Mouse (Mus musculus) stomach, embryonic 16.5 days (tissue): ENCODE results near the gene Krt73. TPM values are rescaled to one million over a fixed set of nuclear protein-coding genes. Genes with fewer than 3 reads are reported as not detected.

Experiments
- ATAC-seq: fragments of 200-750 bp; cut with Nextera tagmentation; 2 replicates; pipeline ENCODE4 v1.8.0; 2017; ENCODE audit warnings: moderate number of reproducible peaks, moderate TSS enrichment; ENCODE audit not compliant: insufficient read depth, low FRiP score
- H3K27ac ChIP-seq: fragments of 300-500 bp; sonication (generic); 2 replicates; pipeline ENCODE4 v1.5.1; 2014; ENCODE audit warnings: low read length
- H3K27me3 ChIP-seq: fragments of 300-500 bp; sonication (generic); 2 replicates; pipeline ENCODE4 v1.6.1; 2014; ENCODE audit warnings: low read length, control low read depth, mixed read lengths; ENCODE audit not compliant: control insufficient read depth, insufficient read depth
- H3K36me3 ChIP-seq: fragments of 300-500 bp; sonication (generic); 2 replicates; pipeline ENCODE4 v1.6.1; 2014; ENCODE audit warnings: low read length; ENCODE audit not compliant: control insufficient read depth, insufficient read depth
- H3K4me1 ChIP-seq: fragments of 300-500 bp; sonication (generic); 2 replicates; pipeline ENCODE4 v1.6.1; 2014; ENCODE audit warnings: low read length, control low read depth, mixed read lengths; ENCODE audit not compliant: control insufficient read depth, insufficient read depth
- H3K4me2 ChIP-seq: fragments of 300-500 bp; sonication (generic); 2 replicates; pipeline ENCODE4 v1.6.1; 2014; ENCODE audit warnings: low read depth, low read length, mixed read lengths
- H3K4me3 ChIP-seq: fragments of 300-500 bp; sonication (generic); replicated peaks from 2 replicates; pipeline ENCODE4 v1.5.1; 2014; ENCODE audit warnings: mild to moderate bottlenecking, low read length
- H3K9ac ChIP-seq: fragments of 300-500 bp; sonication (generic); 2 replicates; pipeline ENCODE4 v1.6.1; 2014; ENCODE audit warnings: low read length
- H3K9me3 ChIP-seq: fragments of 300-500 bp; sonication (generic); replicated peaks from 2 replicates; pipeline ENCODE4 v1.6.1; 2016; ENCODE audit warnings: low read length, control low read depth; ENCODE audit not compliant: control insufficient read depth
- WGBS: fragments of 180-500 bp; shearing (Covaris S2); extraction: QIAGEN DNeasy Blood & Tissue Kit; methylation state at CpG from one replicate; pipeline ENCODE4 v1.1.7; 2014; 5-methylcytosine and 5-hydroxymethylcytosine counted together
- polyA plus RNA-seq: library from polyadenylated mRNA; unstranded; fragments of >200 nt; fragmentation: Nextera tagmentation; extraction: Ambion mirVana; gene quantifications from 2 replicates; pipeline ENCODE4 v1.2.1, GENCODE M21; 2015

The Krt73 gene
- polyA plus RNA-seq: not detected in 2 replicates

DNA sequence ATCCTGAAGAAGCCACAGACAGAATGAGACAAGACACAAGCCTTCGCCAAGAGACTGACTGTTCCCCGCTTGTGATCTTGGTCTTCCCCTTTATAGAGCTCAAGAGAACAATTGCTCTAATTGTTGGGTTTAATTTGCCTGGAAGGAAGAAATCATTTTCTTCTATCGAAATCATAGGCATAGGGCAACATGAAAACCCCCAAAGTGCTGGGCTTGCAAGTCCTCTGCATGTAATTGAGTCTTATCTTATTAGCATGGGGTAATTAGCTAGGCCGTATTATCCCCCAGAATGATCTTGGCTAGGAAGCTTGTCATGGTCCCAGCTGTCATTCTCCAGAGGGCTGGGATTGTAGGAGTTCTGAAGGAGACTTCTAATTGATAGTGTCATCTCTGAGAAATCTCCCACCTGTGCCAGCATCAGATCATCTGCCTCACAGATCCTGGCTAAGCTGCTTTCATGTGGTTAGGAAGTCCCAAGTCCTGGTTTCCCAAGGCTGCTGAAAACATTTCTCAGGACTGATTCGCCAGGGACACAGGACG is at the start of gene Krt73:
Gene Krt73, minus strand, starts transcription at position 51 of the 540 bp plus-strand sequence.
- no peaks in the 10 kb centered on the region for H3K36me3 ChIP-seq
- no peak for ATAC-seq
- no peak within 1 kb of the TSS for H3K27ac ChIP-seq
- no peaks in the 10 kb centered on the region for H3K27me3 ChIP-seq
- H3K4me2 ChIP-seq: no peak within 1 kb of the TSS
- H3K4me3 ChIP-seq: no peak within 1 kb of the TSS
- H3K9me3 ChIP-seq: no peaks in the 10 kb centered on the region
- no peaks in the 10 kb centered on the region for H3K4me1 ChIP-seq
- no peak within 1 kb of the TSS for H3K9ac ChIP-seq
- WGBS: 83% methylated on average over 6 of the region's 6 CpGs

GRCm38 (mm10) chr15:101850694-101851093 is 48.5 kb upstream of the Krt73 start, which contains the start of gene Krt1:
Gene Krt1, minus strand, starts transcription at chr15:101850794.
- Histone ChIP-seq H3K36me3 (no peaks in the 10 kb centered on the region), H3K4me2 (no peak within 1 kb of the TSS), H3K9ac (no peak within 1 kb of the TSS), H3K27me3 (no peaks in the 10 kb centered on the region), H3K4me3 (no peak within 1 kb of the TSS), H3K27ac (no peak within 1 kb of the TSS), H3K4me1 (0 out of 2 replicates have a peak, but pooled peaks cover 3% of the 10 kb centered on the region), H3K9me3 (no peaks in the 10 kb centered on the region)
- ATAC-seq: no peak
- WGBS: 71% methylated on average over 6 of the region's 6 CpGs

- Histone ChIP-seq H3K4me1 (0 out of 2 replicates have a peak, but pooled peaks cover 3% of the 10 kb centered on the region), H3K36me3 (no peaks in the 10 kb centered on the region), H3K9me3 (no peaks in the 10 kb centered on the region), H3K9ac (peak overlapping the region; percentile 72), H3K4me2 (peak overlapping the region; percentile 89), H3K4me3 (peak overlapping the region; percentile 53), H3K27ac (peak overlapping the region; percentile 76), H3K27me3 (no peaks in the 10 kb centered on the region; the same call in 1 of the 2 replicates)
- ATAC-seq: peak; percentile 56; the same call in 1 of the 2 replicates
- WGBS: 1% methylated on average over 37 of the region's 37 CpGs
Measured at GRCm38 (mm10) chr15:101845971-101846403, 43.8 kb upstream of the Krt73 start.

GRCm38 (mm10) chr15:101843192-101843591 is 41.0 kb upstream of the Krt73 start:
- Histone ChIP-seq H3K4me1 (0 out of 2 replicates have a peak, but pooled peaks cover 3% of the 10 kb centered on the region), H3K4me2 (no peak overlapping the region), H3K9me3 (no peaks in the 10 kb centered on the region), H3K27ac (no peak overlapping the region; the same call in 1 of the 2 replicates), H3K36me3 (no peaks in the 10 kb centered on the region), H3K9ac (no peak overlapping the region), H3K27me3 (no peaks in the 10 kb centered on the region; the same call in 1 of the 2 replicates), H3K4me3 (no peak overlapping the region)
- no peak for ATAC-seq
- WGBS: 35% methylated on average over 9 of the region's 9 CpGs

GRCm38 (mm10) chr15:101834784-101835328 is 32.7 kb upstream of the Krt73 start:
- H3K9ac ChIP-seq: no peak overlapping the region
- WGBS: 57% methylated on average over 5 of the region's 5 CpGs
- no peaks in the 10 kb centered on the region for H3K4me1 ChIP-seq
- H3K4me2 ChIP-seq: no peak overlapping the region
- no peak for ATAC-seq
- no peaks in the 10 kb centered on the region for H3K27me3 ChIP-seq
- H3K36me3 ChIP-seq: no peaks in the 10 kb centered on the region
- H3K9me3 ChIP-seq: no peaks in the 10 kb centered on the region
- H3K4me3 ChIP-seq: no peak overlapping the region
- no peak overlapping the region for H3K27ac ChIP-seq

DNA sequence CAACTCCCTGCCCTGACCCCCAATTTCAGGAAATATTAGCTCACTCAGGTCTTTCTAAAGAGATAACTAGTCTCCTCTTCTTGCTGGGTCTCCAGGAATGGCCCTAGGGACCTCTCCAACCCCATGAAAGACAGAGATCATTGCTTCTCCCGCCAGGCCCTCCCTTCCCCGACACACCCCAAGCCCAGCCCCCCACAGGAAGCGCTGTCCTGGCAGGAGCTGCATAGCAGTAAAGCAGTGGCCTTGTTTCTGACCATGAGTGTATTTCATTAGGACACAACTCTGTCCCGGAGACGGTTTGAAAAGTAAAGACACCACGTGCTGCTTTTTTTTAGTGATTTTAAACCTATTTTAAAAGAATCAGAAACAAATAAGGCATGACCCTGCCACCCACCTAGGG is 31.0 kb upstream of the Krt73 start:
- ATAC-seq: no peak
- no peaks in the 10 kb centered on the region for H3K27me3 ChIP-seq
- H3K4me2 ChIP-seq: no peak overlapping the region
- H3K9ac ChIP-seq: no peak overlapping the region
- WGBS: 32% methylated on average over 6 of the region's 6 CpGs
- H3K27ac ChIP-seq: no peak overlapping the region
- no peaks in the 10 kb centered on the region for H3K9me3 ChIP-seq
- H3K4me1 ChIP-seq: no peaks in the 10 kb centered on the region
- no peaks in the 10 kb centered on the region for H3K36me3 ChIP-seq
- no peak overlapping the region for H3K4me3 ChIP-seq

DNA sequence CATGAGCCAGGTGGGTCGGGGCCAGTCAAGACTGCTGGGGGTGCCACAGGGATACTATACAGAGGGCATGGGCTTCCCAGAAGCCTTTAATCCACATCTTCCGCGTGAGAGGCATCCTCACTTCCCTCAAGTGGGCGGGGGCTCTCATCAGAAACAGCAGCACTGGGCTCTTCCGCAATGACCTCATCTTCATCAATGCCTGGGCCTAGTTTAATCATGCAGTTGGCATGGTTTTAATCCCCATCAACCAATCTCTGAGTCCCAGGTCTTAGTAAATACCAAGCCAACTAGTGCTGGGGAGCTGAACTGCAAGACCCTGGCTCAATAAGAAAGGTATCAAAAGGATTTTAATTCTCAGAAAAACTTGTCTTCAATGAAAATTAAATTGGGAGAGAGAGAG is 27.3 kb upstream of the Krt73 start:
- no peaks in the 10 kb centered on the region for H3K9me3 ChIP-seq
- H3K4me2 ChIP-seq: no peak overlapping the region
- no peaks in the 10 kb centered on the region for H3K4me1 ChIP-seq
- H3K27me3 ChIP-seq: no peaks in the 10 kb centered on the region
- WGBS: 75% methylated on average over 5 of the region's 5 CpGs
- H3K36me3 ChIP-seq: no peaks in the 10 kb centered on the region
- H3K9ac ChIP-seq: no peak overlapping the region
- H3K4me3 ChIP-seq: no peak overlapping the region
- no peak overlapping the region for H3K27ac ChIP-seq
- ATAC-seq: no peak

DNA sequence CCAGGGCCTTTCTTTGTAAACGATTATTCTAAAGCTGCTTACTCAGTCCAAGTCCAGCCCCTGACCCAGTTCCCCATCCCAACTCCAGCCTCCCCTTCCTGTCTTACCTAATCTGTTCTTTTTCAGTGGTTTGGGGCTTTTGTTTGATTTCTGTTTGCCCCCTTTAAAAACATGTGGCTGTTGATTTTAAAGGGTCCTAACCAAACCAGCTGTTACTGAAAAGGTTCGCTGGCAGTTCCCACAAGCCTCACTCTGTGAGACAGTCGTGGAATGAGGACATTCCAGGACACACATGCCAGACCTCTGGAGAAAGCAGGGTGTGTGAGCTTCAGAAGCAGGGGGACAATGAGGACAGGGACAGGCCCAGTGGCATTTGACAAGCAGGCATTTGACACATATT is 19.6 kb upstream of the Krt73 start:
- Histone ChIP-seq H3K9ac (no peak overlapping the region), H3K36me3 (no peaks in the 10 kb centered on the region), H3K27me3 (no peaks in the 10 kb centered on the region), H3K4me2 (no peak overlapping the region), H3K9me3 (no peaks in the 10 kb centered on the region), H3K4me1 (no peaks in the 10 kb centered on the region), H3K4me3 (no peak overlapping the region), H3K27ac (no peak overlapping the region)
- WGBS: 18% methylated on average over 3 of the region's 3 CpGs
- no peak for ATAC-seq

GRCm38 (mm10) chr15:101817875-101818274 is 15.7 kb upstream of the Krt73 start, which contains the start of gene Krt2:
Gene Krt2, minus strand, starts transcription at chr15:101818169.
- WGBS: 70% methylated on average over 16 of the region's 16 CpGs
- no peak within 1 kb of the TSS for H3K4me3 ChIP-seq
- no peaks in the 10 kb centered on the region for H3K9me3 ChIP-seq
- H3K27ac ChIP-seq: no peak within 1 kb of the TSS
- ATAC-seq: no peak
- no peaks in the 10 kb centered on the region for H3K27me3 ChIP-seq
- H3K4me1 ChIP-seq: no peaks in the 10 kb centered on the region
- H3K9ac ChIP-seq: no peak within 1 kb of the TSS
- H3K4me2 ChIP-seq: no peak within 1 kb of the TSS
- no peaks in the 10 kb centered on the region for H3K36me3 ChIP-seq
